Mouse (Mus musculus) brown adipose tissue, adult 24 weeks (tissue): ENCODE results near the gene R3hdml. TPM values are rescaled to one million over a fixed set of nuclear protein-coding genes. Genes with fewer than 3 reads are reported as not detected.

ENCODE experiments used
- H3K27ac ChIP-seq: fragments of 200-500 bp; replicated peaks from 2 replicates; pipeline ENCODE4 v1.5.1; 2012; ENCODE audit warnings: low read depth, mild to moderate bottlenecking, low read length
- H3K4me1 ChIP-seq: fragments of 200-500 bp; 2 replicates; pipeline ENCODE4 v1.6.1; 2012; ENCODE audit warnings: low read length, mixed read lengths; ENCODE audit not compliant: control insufficient read depth, insufficient read depth, insufficient read length
- H3K4me3 ChIP-seq: fragments of 200-500 bp; 2 replicates; pipeline ENCODE4 v1.5.1; 2012; ENCODE audit warnings: low read depth, mild to moderate bottlenecking, low read length, moderate library complexity; ENCODE audit not compliant: insufficient read depth
- polyA plus RNA-seq: library from polyadenylated mRNA; stranded (reverse); fragments of >200 nt; gene quantifications from 2 replicates; pipeline ENCODE4 v1.2.4, GENCODE M21; 2012; ENCODE audit not compliant: missing spikeins, insufficient read depth, insufficient read length

R3hdml gene
- polyA plus RNA-seq, 1 experiment, result not detected

DNA sequence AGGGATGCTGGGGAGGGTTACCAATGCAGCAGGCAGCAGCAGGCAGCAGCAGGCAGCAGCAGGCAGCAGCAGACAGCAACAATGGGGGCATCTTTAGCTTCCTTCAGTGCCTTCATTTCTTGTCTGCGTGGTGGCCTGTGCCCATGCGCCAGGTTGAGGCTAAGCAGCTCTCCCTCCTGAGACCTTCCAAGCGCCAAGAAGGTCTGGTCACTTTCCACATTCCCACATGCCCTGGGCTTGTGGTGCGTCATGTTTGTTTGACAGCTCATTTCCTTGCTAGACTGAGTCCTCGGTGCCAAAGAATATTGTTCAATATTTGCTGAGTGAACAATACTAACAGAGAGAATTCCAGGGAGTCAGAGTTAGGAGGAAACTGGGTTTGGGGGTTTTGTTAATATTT is 1.9 kb downstream of the R3hdml start:
- no peak overlapping the region for H3K4me3 ChIP-seq
- H3K27ac ChIP-seq, result no peak overlapping the region
- no peaks in the 10 kb centered on the region for H3K4me1 ChIP-seq

DNA sequence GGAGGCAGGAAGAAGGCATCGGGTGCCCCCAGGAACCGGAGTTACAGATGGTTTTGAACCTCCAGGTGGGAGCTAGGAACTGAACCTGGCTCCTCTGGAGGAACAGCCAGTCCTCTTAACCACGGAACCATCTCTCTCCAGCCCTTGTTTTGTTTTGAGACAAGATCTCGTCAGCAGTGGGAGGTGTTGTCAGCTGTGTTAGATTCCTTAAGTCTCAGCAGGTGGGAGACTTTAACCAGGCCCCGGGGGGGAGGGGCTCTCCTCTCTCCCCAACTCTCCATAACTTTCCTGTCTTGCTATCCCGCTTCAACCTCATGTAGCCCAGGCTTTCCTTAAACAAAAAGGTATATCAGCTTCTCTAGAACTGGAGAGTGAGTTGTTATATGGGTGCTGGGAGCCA is 2.3 kb downstream of the R3hdml start:
- Histone ChIP-seq H3K4me3 (no peak overlapping the region), H3K27ac (no peak overlapping the region), H3K4me1 (no peaks in the 10 kb centered on the region)

DNA sequence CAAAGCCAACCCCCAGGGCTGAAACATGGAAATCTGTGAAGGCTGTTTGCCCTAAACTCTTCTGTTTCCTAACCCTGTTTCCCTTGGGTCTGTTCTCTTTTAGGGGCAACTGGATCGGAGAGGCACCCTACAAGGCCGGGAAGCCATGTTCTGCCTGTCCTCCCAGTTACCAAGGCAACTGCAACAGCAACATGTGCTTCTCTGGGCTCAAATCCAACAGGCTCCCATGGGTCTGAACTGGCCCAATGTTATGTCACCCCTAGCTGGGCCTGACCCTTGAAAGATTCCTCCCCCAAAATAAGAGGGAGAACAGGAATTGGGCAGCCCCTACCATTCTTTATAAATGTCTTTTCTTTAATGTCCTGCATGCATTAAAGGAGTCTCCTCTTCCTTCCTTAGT is 10.1 kb downstream of the R3hdml start:
- H3K27ac ChIP-seq, result no peak overlapping the region
- H3K4me3 ChIP-seq, result no peak overlapping the region
- H3K4me1 ChIP-seq, result no peaks in the 10 kb centered on the region

DNA sequence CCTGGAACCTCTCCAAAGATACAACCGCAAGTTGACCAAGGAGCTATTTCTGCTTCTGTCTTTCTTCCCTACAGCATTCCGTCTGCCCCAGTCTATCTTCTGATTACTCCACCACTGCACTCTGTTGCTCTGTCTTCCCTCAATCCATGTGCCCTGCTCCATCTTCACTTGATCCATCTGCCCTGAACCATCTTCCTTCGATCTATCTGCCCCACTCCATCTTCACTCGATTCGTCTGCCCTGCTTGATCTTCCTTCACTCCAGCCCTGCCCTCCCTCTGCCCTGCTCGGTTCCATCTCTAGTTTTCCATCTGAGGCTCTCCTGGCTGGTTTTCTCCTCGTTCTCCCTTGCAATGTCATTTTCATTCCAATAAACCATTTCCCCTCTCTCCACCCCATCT is 11.1 kb downstream of the R3hdml start:
- Histone ChIP-seq H3K4me1 (no peaks in the 10 kb centered on the region), H3K27ac (no peak overlapping the region), H3K4me3 (no peak overlapping the region)

DNA sequence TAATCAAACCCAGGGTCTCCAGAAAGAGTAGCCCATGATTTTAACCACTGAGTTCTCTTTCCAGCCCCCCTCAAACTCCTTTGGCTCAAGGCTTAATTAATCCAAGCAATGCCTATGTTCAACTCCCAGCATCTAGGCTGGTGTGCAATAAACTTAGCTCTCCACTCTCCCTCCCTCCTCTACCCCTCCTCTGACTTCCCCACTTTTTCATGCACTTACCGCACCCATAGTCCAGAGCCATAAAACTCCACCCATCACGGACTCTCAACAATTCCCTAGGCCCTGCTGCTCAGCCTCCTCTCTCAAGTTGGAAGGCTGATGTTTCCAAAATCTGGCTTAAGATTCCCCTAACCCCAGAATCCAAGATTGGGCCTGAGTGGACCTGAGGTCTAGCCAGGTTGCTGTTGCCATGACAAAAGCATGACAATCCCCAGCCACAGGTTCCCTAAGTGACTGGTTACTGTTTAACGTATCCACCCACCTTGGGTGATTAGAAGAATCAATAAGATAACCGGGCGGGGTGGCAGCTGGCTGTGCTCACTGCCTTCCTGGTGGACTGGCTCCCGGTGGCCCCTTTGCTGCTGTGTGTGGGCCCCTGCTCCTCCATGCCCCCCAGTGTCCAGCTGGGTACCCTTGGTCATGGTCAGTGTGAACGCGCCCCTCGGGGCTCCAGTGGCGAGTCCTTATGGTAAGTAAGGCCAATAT is 14.3 kb downstream of the R3hdml start, which contains the start of gene Hnf4a:
Gene Hnf4a (plus strand): TSS at position 509 of the 705 bp plus-strand sequence.
- Histone ChIP-seq H3K4me3 (no peak within 1 kb of the TSS), H3K4me1 (no peaks in the 10 kb centered on the region), H3K27ac (no peak within 1 kb of the TSS)

DNA sequence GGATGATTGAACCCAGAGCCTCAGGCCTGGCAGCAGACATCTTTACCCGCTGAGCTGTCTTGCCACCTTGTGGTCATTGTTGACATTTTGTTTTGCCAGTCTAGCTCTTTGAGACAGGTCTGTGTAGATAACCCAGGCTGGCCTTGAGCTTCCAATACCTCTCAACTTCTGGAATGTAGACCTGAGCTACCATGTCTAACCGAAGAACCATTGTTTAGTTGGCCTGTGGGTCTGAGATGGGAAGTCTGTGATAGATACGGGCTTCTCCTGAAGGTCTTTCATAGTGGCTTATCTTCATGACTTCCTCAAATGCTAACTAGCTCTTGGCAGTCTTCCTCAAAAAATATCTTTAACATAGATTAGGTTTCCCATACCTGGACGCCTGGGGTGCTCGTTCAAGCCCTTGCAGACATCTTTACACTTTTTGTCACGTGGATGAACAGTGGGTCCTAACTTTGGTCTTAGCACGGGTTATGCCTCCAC is 33.7 kb downstream of the R3hdml start:
- no peaks in the 10 kb centered on the region for H3K4me1 ChIP-seq
- H3K4me3 ChIP-seq, result no peak overlapping the region
- H3K27ac ChIP-seq, result no peak overlapping the region

DNA sequence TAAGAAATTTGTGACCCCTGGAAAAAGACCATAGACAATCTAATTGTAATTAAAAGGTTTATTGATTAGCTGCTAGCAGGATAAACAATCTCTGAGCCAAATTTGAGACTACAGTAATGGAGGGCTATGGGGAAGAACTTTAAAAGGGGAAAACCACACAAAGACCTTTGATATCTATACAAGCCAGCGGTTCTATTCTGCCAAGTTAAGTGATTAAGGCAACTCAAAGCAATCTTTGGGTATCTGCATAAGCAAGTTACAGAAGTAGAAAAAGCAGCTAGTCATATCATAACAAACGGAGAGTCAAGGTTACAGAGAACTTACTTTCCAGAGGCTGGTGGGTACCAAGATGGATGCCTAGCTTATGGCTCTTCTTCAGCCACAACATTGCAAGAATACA is 35.4 kb downstream of the R3hdml start:
- no peak overlapping the region for H3K4me3 ChIP-seq
- H3K27ac ChIP-seq, result no peak overlapping the region
- no peaks in the 10 kb centered on the region for H3K4me1 ChIP-seq

DNA sequence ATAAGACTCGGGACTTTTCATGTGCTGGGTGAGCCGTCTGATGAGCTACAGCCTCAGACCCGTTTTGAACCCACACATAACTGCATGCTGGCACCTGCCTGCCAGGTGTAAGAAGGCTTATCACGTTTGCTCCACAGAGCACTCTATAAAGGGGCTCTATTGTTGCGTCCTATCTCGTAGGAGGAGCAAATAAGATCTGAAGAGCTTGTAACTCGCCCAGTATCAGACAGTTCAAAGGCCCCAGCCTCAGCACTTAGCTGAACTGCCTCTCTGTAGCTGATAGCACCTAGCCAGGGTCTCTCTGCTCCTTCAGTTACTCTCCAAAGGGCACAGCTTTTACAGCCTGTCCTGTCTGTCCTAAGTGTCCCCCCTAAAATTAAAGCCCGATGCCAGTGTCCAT is 38.3 kb downstream of the R3hdml start:
- H3K4me3 ChIP-seq, result no peak overlapping the region
- no peaks in the 10 kb centered on the region for H3K4me1 ChIP-seq
- H3K27ac ChIP-seq, result no peak overlapping the region

DNA sequence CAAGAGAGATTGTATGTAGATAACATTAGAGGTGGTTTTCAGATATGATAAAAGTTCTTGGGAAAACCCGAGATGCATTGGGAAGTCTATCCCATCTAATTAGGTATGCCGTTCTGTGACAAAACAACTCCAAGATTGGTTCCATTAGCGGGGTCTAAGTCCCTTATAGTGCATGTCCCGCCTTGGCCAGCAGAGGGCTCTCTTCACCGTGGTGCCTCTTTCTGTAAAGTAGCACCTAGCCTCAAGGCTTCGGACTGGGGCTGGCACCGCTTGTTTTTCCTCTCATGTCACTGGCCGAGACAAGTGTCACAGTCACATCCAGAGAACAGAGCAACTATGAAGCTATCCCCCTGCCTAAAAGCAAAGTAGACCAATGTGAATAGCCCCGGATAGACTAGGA is 39.8 kb downstream of the R3hdml start:
- H3K27ac ChIP-seq, result no peak overlapping the region
- no peaks in the 10 kb centered on the region for H3K4me1 ChIP-seq
- no peak overlapping the region for H3K4me3 ChIP-seq

DNA sequence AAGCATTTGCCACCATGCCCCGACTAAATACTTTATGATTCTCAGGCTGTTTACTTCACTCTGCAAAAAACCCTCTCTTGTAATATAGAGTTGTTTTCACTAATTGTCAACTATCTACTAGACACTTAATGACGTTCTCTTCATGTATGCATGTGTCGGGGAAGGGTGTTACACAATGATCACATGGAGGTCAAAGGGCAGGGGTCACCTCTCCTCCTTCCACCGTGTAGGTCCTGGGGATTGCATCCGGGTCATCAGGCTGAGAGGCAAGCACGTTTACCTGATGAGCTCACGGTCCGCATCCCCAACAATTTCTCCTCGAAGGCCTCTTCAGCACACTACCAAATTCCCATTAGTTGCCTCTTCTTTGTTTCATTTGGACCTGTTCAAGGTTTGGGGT is 41.1 kb downstream of the R3hdml start:
- Histone ChIP-seq H3K27ac (no peak overlapping the region), H3K4me1 (no peaks in the 10 kb centered on the region), H3K4me3 (no peak overlapping the region)

DNA sequence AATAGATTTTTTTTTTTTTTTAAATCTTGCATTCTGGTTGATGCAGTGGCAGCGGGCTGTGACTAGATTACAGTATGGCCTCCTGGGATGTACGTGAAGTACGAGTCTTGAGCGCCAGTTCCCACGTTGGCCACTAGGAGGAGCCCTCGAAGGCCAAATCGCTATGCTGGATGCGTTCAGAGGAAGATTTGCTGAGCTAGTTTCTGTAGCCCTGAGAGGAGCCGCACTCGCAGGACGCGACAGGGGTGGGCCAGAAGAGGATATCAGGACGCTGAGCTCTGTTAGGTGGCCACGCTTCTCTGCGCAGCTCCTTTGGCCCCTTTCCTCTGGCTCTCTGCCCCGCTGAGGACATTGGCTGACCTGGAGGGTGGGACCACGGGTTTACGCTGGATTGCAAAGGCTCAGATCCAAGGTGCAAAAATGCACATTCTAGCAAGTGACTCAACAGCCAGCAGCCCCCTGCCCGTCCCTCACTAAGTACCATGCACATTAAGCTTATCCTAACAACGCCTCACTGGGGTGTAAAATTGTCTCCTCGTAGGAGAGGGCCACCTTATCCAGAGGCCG is 42.9 kb downstream of the R3hdml start:
- H3K4me1 ChIP-seq, result no peaks in the 10 kb centered on the region
- H3K27ac ChIP-seq, result no peak overlapping the region
- H3K4me3 ChIP-seq, result peak overlapping the region; percentile 39

DNA sequence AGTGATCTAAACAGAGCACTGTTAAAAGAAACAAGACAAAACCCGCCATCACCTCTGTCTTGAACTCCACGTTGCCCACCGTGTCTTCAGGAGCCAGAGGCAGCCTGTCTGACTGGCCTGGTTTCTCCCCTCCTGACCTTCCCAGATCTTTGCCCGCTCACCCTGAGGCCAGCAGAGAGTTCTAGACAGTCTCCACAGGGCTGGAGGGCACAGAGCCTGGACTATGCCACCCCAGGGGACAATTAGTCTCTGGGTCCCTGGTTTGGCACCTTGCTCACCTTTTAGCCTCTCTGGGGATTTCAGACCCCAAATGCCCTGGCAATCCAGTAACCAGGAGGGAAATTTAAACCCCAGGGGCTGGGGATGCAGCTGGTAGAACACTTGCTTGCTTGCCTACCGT is 45.3 kb downstream of the R3hdml start:
- Histone ChIP-seq H3K4me1 (0 out of 2 replicates have a peak, but pooled peaks cover 2% of the 10 kb centered on the region), H3K27ac (no peak overlapping the region), H3K4me3 (no peak overlapping the region)

DNA sequence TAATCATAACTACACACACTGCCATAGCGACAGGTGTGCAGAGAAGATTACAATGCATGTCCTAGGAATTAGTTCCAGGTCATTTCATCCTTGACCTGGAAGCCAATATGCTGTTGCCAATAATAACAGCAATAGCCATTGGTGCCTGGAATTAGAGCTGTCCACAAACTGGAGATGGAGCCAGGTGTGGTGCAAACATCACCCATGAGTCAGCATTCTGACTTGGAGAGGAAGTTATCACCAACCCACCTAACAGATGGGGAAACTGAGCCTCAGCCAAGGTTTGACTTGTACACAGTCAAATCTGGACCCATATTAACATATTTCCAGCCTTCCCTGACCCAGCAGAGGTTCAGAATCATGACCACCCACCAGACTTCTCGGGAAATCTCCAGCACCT is 46.3 kb downstream of the R3hdml start:
- no peak overlapping the region for H3K27ac ChIP-seq
- H3K4me1 ChIP-seq, result 0 out of 2 replicates have a peak, but pooled peaks cover 2% of the 10 kb centered on the region
- H3K4me3 ChIP-seq, result no peak overlapping the region

DNA sequence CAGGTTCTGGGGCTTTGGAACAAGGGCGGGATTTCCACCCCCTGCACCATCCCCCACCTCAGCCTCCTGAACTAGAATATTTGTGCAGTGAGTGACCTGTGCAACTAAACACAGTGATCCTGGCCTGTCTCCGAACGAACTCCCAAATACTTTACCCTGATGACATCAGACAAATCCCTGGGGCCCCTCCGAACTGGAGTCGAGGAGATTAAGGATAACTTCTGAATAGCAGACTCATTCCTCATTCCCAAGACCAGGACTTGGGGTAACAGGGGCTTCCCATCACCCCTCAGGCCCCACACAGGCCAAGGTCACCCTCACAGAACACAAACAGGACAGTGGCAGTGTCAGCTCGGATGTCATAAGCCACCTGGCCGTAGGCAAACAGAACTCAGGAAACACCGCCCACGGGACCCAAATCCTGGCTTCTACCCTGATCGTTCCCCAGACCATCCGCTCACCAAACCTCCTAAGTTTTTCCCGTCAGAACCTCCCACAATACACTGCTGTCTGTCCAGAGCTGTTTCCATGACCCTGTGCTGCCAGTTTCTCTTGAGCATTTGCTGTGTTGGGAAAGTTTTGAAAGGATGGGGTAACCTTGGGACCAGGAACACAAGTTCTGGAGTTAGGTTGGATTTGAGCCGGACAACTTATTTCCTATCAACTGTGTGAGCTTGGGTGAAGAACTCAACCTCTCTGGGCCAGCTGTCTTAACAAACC is 47.4 kb downstream of the R3hdml start:
- no peak overlapping the region for H3K27ac ChIP-seq
- no peak overlapping the region for H3K4me3 ChIP-seq
- 0 out of 2 replicates have a peak, but pooled peaks cover 2% of the 10 kb centered on the region for H3K4me1 ChIP-seq

DNA sequence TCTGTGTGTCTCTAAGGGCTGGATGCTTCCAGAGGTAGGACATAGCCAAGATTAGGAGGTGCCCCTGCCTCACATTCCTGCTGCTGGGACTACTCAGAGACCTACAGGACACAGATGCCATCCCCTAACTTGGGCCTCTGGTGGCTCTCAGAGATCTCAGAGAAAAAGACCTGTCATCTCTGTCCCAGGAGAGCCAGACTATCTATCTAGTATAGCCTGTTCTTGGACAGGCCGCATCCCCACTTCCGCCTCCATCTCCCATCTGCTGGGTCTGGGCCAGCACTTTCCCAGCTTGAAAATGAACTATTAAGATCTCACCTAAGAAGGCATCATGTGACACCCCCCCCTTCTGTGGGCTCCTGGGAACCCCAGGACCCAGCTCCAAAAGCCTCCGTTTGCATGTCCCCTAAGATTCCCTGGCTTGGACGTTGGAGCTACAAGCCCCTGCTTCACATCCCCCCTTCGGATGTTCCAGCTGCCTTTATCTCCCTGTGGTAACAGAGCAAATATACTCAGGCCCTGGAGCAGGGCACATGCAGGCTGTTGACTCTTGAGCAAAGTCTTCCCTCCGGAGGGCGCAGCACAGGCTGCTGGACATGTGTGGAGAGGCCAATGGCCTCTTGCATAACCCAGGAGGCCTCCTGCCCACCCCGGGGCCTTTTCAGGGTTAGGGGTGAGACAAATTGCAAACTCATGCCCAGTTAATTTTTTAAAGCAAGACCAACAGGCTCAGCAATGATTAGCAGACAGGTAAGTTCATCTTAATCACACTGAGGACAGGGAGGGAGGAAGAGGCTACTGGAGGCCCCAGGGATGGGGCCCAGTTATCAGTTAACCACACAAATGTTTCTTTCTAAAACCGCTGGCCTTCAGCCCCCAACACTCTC is 48.4 kb downstream of the R3hdml start:
- Histone ChIP-seq H3K27ac (no peak overlapping the region), H3K4me3 (no peak overlapping the region), H3K4me1 (0 out of 2 replicates have a peak, but pooled peaks cover 2% of the 10 kb centered on the region)
